Mouse (Mus musculus) cerebellum, postnatal 14 days (tissue): ENCODE data around the gene Clpp.

Experiments used
- DNase-seq, 2 experiments: peaks; one replicate each; pipeline ENCODE4 v3.0.0; 2021; ENCODE audit warnings: mixed read lengths in 2 of 2

Gene Clpp

DNA sequence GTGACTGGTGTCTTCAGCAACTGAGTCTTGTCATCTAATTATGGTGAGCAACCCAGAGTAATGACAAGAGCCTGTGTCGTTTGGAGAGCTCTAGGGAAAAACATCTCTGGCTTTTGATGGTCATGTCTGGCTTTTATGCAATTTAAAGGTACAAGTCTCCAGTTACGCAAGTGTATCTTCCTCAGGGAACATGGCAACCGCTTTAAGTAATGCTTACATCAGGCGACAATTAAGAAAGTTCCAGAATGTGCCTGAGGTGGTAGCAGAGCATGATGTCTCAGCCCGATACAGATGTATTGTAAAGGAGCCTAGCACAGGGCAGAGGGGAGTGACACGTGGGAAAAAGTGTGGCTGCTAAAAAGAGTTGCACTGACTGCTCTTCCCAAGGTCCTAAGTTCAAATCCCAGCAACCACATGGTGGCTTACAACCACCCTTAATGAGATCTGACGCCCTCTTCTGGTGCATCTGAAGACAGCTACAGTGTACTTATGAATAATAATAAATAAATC, 1.1 kb upstream of the Clpp start:
- DNase-seq = no peak

DNA sequence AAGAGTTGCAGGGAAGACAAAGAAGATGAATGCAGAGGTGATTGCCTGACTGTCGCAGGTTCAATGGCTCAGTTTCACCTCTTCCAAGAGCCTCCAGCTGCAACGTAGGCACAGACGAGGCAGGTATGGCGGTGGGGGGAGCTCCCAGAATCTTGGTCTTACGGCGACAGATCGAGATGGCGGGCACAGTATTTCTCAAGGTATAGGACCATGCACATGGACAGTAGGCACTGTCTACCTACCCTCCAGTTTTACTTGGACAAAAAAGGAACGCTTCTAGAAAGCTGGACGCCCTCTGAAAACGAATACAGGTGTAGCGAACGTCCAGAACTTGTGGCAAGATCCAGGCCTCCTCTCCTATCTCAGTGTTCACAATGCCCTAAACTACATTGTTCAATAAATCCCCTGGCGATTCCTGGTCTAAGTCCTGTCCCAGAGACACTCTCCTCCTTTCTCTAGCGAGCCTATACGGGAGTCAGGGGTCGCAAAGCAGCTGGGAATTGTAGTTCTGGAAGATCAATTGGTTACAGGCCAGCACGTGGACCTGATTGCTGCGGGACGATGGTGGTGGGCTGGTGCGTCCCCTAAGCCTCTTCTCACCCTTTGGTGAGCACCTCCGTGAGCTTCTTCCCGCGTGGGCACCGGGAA, 514 bp upstream of the Clpp start:
- DNase-seq = peak; percentile 82 to 88

DNA sequence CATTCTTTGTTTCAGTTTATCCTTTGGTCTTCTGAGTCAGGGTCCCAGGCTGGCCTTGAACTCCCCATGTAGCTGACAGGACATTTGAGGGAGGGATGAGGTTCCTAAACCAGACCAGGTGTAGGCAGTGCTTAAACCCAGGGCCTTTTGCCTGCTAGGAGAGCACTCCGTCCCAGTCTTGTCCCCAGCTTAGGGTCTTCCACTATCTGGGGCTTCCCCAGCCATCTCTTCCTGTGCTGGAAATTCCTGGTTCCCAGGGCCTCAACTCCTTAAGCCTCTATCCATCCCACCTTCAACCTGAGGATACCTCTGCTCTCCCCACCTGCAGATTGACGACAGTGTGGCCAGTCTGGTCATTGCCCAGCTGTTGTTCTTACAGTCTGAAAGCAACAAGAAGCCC, 861 bp downstream of the Clpp start:
- no peak for DNase-seq

DNA sequence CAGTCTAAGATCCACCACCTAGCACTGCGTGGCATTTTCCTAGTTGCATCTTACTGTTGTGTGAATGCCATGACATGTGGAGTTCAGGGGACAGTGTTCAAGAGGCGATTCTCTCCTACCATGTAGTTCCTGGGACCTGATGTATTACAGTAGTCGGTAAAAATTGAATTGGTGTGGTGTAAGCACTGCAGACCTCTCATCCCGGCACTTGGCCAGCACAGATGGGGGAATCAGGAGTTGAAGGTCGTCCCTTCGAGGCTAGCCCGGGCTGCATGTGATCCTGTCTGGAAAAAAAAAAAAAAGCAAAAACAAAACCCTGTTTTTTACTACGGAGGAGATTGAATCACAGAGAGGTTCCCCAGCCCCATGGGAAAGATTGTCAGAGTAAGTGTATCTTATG, 4.9 kb downstream of the Clpp start:
- DNase-seq = no peak

DNA sequence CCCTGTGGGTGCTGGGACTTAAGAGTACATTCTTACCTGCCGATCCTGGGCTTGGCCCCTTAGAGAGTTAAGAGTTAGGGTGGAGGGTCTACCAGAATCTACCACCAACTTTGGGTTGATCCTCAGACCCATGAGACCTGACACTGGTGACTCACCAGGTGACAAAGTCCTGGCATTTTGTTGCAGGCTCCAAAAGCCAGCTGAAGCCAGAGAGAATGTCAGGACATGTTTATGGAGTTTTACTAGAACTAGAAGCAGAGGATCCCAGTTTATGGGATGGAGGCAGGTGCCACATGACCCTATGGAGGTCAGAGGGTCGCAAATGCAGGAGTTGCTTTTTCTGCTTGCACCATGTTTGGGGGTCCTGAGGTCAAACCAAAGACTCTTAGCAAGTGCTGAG, 6.4 kb downstream of the Clpp start:
- no peak for DNase-seq

DNA sequence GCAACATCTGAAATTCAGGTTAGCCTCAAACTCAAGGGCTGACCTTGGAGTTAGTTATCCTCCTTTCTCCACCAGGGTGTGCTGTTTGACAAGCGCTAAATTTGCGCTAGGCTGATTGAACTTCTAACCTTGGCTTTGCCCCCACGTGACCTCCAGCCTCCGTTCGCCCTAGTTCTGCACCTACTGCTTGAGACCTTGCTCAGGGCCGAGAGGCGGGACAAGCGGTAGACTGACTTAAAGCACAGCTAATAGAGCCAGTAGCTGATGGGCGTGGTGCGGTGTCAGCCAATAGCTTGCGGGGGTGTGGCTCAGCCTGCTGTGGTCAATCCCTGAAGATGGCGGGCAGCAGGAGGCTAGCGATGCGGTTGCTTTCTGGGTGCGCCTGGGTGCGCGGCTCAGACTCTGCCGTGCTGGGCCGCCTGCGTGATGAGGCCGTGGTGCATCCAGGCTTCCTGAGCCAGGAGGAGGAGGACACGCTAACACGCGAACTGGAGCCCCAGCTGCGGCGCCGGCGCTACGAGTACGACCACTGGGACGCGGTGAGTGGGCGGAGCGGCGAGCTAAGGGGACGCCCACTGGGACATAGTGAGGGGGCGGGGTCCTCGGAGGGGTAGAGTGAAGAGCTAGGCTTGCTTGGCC, 7.0 kb downstream of the Clpp start, which contains the start of gene Alkbh7:
Gene Alkbh7 (plus strand): TSS at position 311 of the 639 bp plus-strand sequence.
- DNase-seq = peak; percentile 93

DNA sequence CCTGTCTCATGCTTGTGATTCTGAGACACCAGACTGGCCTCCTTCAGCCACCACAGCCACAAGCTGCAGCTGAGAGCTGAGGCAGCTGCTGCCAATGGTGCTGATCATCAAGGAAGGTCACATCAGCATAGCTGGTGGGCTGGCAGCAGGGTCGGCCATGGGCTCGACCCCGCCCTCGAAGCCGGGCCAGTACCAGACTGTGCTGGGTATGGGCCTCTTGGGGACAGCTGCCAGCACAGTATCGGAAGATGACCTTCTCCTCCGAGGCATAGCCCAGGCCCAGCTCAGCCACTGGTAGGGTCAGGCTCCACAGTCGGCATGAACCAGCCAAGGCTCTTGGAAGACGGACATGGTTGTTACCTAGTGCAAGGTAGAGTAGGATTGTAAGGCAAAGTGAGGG, 9.3 kb downstream of the Clpp start:
- no peak for DNase-seq

DNA sequence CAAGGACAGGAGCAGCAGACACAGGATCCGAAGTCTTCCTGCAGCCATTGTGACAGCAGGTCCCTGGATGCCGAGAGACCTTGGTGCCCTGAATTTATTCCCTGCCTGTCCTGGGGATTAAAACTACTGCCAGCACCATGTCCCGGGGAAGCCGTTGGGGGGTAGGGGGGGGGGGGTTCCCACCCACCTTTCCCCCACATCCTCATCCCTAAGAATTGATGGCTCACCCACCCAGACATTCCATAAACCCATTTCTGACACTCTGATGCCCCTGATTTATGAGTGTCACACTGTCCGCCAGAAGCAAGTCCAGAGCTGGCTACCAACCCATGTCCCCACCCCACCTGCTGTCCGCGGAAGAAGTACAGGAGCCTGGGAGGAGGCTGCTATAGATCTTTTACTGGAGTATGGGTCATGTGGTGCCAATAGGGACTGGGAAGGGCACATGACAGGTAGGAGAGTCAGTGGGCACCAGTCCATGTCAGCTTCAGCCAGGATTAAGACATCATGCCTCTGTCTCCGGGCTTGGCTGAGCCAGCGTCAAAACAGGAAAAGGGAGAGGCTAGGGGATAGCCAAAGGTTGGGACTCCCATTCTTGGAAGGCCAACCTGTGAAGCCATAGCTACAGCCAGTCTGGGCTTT, 10.0 kb downstream of the Clpp start, which contains the start of gene Pspn:
Gene Pspn (minus strand): TSS at position 51 of the 642 bp plus-strand sequence.
- no peak for DNase-seq

DNA sequence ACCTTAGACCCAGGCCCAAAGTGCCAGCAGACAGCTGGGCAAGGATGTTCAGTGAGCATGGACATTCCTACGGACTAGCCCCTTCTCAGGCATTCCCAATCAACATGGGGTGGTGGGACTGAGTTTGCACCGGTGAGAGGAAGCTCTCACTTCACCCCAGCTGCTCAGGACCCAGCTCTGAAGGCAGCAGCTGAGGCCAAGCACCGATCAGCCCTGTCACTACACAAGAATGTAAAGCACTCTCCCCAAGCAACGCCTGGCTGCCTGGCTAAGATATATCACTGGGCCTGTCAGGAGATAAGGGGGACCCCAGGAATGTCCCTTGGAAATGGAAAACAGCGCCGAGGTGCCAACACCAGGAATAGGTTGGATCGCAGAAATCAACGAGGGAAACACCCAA, 11.1 kb downstream of the Clpp start:
- no peak for DNase-seq

DNA sequence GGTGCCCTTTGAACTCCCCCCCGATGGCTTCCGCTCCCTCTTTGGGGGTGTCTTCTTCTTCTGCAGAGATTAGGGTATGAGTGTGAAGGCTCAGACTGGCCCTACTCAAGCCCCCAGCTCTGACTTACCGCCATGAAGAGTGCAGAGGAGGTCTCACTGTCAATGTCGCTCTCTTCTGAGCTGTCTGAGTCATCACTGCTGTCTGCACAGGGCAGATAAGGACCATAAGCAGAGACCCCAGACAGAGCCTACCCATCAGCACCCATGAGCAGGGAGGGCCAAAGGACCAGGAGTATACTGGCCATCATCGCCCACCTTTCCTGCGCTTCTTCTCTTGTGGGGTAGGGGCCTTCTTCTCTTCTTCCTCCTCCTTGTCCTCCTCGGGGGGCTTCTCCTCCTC, 13.9 kb downstream of the Clpp start:
- DNase-seq = no peak

DNA sequence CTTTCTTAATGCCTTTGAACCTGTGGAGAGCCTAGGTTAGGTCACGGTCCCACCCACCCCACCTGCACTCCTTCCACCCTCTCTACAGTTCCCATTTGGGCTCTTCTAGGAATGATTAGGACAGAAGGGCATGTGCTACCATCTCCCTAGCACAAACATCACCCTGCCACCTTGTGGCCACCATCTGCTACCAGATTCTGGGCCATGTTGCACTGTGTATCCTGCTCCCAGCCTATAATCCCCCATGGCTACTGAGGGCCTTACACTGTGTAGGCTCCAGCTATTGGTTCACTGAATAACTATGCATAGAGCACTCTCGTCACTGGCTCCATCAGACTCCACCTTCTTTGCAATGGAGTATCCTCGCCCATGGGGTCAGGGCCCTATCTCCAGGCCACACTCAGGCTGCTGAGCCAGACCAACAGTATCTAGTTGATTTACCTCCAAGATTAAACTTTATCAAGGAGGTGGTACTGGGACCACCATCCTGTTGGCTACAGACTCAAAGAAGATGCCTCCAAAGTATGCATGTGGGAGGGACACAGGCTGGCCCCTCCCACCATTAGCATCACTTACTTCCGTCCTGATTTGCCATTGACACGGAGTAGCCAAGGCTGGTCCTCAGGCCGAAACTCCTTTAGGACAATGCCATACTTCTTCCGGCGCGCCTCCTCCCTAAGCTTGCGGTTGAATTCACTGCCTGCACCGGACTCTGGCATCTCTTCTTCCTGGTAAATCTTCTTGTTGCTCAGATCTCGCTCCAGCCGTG, 17.2 kb downstream of the Clpp start:
- peak; percentile 41 to 63 for DNase-seq

DNA sequence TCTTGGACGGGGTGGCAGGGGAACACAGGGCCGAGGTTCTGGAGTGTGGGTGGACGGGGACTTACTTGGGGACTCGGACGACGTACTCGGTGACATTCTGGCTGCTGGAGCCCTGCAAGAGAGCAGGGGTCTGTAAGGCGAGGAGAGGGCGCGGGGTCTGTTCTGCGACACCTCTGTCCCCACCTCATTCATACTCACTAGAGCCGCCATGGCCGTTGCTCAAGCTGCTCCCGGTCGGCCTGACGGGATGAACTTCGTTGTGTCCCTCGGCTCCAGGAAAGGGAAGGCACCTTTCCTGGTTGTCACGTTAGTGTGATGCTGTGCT, 20.8 kb downstream of the Clpp start:
- no peak for DNase-seq

DNA sequence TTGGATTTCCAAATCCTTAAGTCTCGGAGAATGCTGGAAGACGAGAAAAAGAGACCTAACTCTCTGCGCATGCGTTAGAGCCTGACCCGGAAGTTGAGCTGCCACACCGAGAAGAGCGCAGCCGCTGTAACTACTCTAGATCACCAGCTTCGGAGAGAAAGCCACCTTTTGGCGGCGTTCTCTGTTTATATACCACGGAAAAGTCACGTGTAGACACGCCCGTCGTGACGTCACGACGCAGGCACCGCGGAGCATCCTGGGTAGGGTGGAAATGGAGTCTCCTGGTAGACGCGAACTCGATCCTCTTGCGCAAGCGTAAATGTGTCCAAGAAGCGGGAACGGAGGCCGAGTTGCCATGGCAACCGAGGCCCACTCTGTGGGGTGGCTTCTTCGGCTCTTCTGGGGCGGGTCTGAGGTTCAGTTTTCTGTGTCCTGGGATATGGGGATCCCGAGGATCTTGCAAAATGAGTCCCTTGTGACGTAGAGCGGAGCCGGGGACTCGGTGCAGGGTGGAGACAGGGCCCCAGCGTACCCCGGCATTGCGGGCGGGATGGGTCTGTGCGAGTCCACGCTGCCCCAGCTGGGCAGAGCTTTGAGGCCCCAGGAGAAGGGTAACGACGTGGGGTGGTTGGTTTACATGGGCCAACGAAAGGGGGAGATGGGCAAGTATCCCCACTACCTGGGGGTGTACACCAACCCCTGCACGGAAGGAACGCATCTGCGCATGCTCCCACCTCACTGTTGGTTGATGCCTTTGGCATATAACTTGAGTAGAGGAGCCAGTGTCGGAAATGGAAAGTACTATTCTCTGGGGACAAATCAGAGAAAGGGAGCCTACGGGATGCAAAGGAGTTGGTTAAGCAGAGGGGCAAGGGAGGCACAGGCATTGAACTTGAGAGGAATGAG, 21.4 kb downstream of the Clpp start, which contains the start of the genes Gtf2f1 and Gm17949:
Gene Gtf2f1 (minus strand): TSS at position 53 of the 906 bp plus-strand sequence.
Gene Gm17949 (plus strand): TSS at position 234 of the 906 bp plus-strand sequence.
- peak; percentile 97 for DNase-seq

DNA sequence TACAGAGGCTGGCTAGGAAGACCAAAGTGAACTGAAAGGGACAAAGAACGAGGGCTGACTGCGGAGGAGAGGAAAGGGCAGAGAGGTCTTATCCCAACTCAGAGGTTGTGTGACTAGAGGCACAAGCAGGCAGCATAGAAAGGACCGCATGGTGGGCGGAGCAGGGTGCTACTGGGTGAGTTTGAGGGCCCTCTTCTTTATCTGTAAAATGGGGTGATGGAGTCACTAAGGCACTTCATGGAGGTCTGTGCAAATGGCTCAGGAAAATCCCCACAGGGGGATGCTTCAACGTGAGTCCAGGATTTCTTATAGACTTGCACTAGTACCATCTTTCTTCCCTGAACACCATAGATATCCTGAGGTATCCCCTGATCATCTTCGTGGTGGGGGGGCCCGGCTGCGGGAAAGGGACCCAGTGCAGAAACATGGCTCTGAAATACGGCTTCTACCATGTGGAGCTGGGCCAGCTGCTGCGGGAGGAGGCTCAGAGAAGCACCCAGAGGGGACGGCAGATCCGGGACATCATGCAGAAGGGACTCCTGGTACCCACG, 22.2 kb downstream of the Clpp start:
- peak in 1 of 2 experiments; percentile 38 for DNase-seq

DNA sequence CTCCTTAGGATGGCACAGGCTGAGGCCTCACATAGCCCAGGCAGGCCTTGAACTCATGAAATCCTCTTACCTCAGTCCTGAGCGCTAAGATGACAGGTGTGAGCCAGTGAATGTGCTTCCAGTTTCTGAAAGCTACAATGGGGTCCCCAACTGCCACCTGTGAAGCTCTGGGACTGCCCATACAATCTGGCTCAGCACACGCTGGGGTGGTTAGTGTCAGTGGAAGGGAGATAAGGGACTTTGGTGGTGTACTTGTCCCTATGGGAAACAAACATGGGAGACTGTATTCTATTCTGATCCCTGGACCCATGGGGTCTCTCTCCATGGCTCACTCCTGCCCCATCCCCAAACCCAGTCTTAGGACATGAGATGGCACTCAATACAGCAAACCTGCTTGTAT, 29.6 kb downstream of the Clpp start:
- no peak for DNase-seq

DNA sequence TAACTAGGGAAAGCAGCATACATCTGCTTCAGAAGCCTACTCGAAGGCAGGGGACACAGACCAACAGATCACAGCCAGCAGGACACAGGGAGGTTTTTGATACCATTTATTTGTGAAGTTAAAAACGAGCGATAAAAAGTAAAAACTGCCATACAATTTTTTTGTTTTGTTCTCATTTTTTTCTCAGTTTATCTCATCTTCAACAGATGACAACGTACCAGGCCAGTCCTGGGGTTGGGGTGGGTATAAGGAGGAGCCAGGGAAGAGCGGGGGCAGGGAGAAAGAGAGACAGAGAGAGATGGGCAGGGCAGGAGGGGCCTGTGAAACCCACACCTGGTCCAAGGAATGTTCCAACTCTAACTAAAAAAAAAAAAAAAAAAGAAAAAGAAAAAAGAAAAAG, 30.9 kb downstream of the Clpp start:
- DNase-seq = no peak

DNA sequence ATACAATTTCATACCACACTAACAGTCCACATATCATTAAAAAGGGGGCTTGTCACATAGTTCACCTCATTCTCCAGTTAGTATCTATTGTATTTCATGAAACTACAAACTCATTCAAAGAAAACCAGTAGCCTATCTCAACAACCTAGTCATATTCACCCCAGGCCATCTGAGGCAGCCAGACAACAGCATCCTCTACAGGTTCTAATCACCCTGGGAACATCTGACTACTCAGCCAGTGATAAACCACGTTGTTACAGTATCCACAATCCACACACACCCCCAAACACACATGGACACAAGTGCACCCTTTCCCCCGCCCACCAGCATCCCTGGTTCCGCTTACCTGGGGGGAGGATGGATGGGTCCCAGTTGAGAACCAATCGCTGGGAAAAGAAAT, 37.4 kb downstream of the Clpp start:
- DNase-seq = no peak

DNA sequence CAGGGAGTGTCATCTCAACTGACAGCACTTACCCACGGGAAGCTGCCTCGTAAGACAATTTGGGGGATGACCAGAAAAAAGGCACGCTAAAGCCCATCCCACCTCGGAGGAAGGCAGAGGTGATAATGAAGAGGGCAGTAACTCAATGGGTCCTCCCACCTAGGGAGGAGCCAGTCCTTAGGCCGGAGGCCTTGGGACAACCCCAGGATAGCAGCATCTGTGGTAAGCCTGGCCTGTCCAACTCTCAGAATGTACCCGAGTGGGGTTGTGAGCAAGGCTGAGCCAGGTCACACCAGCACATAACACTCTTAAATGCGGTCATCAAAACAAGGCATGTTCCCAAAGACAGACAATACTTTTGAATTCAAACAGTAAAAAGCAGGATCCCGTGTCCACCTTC, 39.6 kb downstream of the Clpp start:
- no peak for DNase-seq

DNA sequence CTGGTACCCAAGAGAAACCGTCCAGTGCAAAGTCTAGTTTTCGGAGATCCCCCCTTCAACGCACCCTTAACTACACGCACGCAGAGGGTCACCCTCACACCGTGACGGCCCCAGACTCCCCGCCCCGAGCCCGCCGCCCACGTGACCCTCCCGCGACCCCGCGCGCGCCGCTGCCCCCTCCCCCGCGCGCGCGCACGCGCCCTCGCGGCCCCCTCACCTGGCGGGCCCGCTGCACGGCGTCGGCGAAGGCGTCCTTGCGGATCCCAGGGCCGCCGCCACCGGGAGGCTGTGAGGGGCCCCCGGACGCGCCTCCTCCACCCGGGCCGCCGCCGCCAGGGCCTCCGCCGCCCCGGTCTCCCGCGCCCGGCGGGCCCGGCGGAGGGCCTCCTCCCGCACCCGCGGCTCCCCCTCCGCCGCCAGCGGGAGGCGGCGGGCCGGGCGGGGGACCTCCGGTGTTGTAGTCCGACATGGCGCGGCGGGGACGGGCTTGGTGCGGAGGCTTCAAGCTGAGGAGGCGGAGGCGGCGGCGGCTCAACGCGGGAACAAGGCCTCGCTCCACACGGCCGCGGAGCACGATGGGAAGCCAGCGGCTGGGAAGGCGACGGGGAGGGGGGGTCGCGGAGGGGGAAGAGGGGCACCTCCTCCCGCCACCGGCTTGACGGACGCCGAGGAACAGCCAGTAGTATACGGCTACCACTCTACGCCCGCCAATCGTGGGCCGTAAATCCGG, 41.0 kb downstream of the Clpp start, which contains the start of gene Khsrp:
Gene Khsrp (minus strand): TSS at position 592 of the 730 bp plus-strand sequence.
- peak; percentile 72 to 75 for DNase-seq

DNA sequence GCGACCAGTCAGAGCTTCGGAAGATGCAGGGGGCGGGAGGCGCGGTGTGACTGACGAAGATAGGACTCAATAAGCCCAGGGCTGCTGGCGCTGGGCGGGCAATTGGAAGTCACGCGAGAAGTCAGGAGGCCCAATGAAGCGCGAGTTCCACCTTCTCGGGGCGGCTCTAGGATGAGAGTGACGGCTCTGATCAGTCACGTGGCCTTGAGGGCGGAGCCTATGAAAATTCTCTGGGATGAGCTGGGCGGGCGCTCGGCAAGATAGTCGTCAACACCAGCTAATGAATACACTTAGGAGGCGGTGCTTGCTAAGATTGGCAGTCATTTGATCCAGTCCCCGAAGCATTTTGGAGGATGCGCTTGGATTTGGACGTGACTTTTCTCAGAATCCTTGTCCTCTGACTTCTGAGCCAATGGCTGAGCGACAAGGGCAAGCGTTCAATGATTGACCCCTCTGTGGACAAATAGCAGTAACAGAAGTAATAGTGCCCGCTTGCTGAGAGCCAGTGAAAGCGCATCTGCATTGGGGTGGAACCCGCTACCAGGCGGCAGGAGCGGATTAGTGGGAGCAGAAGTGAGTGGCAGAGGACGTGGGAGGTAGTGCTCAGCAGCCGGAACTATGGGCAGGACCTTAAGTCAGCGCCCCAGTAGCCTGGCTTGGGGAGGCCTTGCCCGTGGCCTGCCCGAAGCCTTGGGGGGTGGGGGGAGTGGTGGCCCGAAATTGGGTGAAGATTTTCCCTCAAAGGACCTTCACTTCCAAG, 41.7 kb downstream of the Clpp start:
- peak; percentile 99 for DNase-seq
